In genomic region chr4:155760613-155761355, GRCm38 (mm10) we compare ENCODE assay signal across 8 mouse cellular contexts. TPM values are rescaled to one million over a fixed set of nuclear protein-coding genes. Genes with fewer than 3 reads are reported as not detected.
DNase-seq lines count a peak whose midpoint lies in the region; ATAC-seq and TF ChIP-seq lines count a peak whose summit lies in the region.

Atad3a (minus strand) TSS chr4:155761093.

- 2% methylated on average over 68 of the region's 68 CpGs for WGBS in bone marrow, adult 2 months
- WGBS in embryonic facial prominence, embryonic 15.5 days = under 1% methylated on average over 68 of the region's 68 CpGs
- 2% methylated on average over 66 of the region's 68 CpGs for WGBS in limb, embryonic 14.5 days
- WGBS in midbrain, postnatal 0 days = under 1% methylated on average over 67 of the region's 68 CpGs

- TF ChIP-seq POLR2A in bone marrow, adult 2 months (IDR thresholded peaks at IDR 0.05; ENCODE audit: borderline replicate concordance, control insufficient read depth, low read depth, low read length) = peak; percentile 69; the same call in 1 of the 2 replicates
- peak; percentile 88; the same call in 1 of the 2 replicates for TF ChIP-seq POLR2A in limb, embryonic 14.5 days (IDR thresholded peaks at IDR 0.05; ENCODE audit: borderline replicate concordance, extremely low read depth, insufficient read depth, insufficient read length)

- peak within 1 kb of the TSS; percentile 78 for H3K9ac ChIP-seq in embryonic facial prominence, embryonic 15.5 days
- peak within 1 kb of the TSS; percentile 86 for H3K9ac ChIP-seq in limb, embryonic 14.5 days (ENCODE audit: low read depth, low read length, severe bottlenecking)
- peak within 1 kb of the TSS; percentile 76 for H3K9ac ChIP-seq in midbrain, postnatal 0 days (replicated peaks; ENCODE audit: low read length, poor library complexity, severe bottlenecking)

- TF ChIP-seq CTCF in bone marrow, adult 2 months (IDR thresholded peaks at IDR 0.05; ENCODE audit: control insufficient read depth, insufficient read depth, low read length) = no peak
- TF ChIP-seq CTCF in midbrain, postnatal 0 days (IDR thresholded peaks at IDR 0.05) = no peak

- DNase-seq in 416B (ENCODE audit: low read depth) = peak; percentile 98
- DNase-seq in heart, adult 8-10 months (ENCODE audit: low spot score) = peak; percentile 98
- DNase-seq in kidney, adult 9 months = peak; percentile 98
- DNase-seq in limb, embryonic 14.5 days (ENCODE audit: low spot score) = peak; percentile 97
- DNase-seq in midbrain, postnatal 0 days (ENCODE audit: low spot score) = peak; percentile 98
- DNase-seq in spleen, postnatal 14 days (ENCODE audit: low spot score in 2 of 2) = peak; percentile 94 to 96

- H3K4me1 ChIP-seq in bone marrow, adult 2 months (ENCODE audit: control insufficient read depth, insufficient read depth, low read length) = peaks cover 2% of the 10 kb centered on the region
- peaks cover 27% of the 10 kb centered on the region for H3K4me1 ChIP-seq in embryonic facial prominence, embryonic 15.5 days
- peaks cover 8% of the 10 kb centered on the region for H3K4me1 ChIP-seq in limb, embryonic 14.5 days (ENCODE audit: control insufficient read depth, insufficient read depth, low read length)
- H3K4me1 ChIP-seq in midbrain, postnatal 0 days (ENCODE audit: insufficient read depth, low read length) = peaks cover 10% of the 10 kb centered on the region

- no peaks in the 10 kb centered on the region for H3K9me3 ChIP-seq in embryonic facial prominence, embryonic 15.5 days (replicated peaks)
- H3K9me3 ChIP-seq in limb, embryonic 14.5 days (ENCODE audit: control insufficient read depth, low read length) = no peaks in the 10 kb centered on the region
- no peaks in the 10 kb centered on the region for H3K9me3 ChIP-seq in midbrain, postnatal 0 days (ENCODE audit: low read length)

- peak within 1 kb of the TSS; percentile 74 for H3K4me3 ChIP-seq in bone marrow, adult 2 months (replicated peaks; ENCODE audit: control insufficient read depth, low read depth, low read length)
- peak within 1 kb of the TSS; percentile 90 for H3K4me3 ChIP-seq in embryonic facial prominence, embryonic 15.5 days (replicated peaks)
- peak within 1 kb of the TSS; percentile 74 for H3K4me3 ChIP-seq in limb, embryonic 14.5 days (replicated peaks; ENCODE audit: low read length)
- peak within 1 kb of the TSS; percentile 76 for H3K4me3 ChIP-seq in midbrain, postnatal 0 days (ENCODE audit: low read depth, low read length)

- H3K27ac ChIP-seq in bone marrow, adult 2 months (ENCODE audit: control insufficient read depth, insufficient read depth, low read depth, low read length, poor library complexity) = peak within 1 kb of the TSS; percentile 25
- H3K27ac ChIP-seq in embryonic facial prominence, embryonic 15.5 days (replicated peaks) = peak within 1 kb of the TSS; percentile 44
- H3K27ac ChIP-seq in limb, embryonic 14.5 days (replicated peaks; ENCODE audit: low read depth, low read length) = no peak within 1 kb of the TSS; the same call in 1 of the 2 replicates
- H3K27ac ChIP-seq in midbrain, postnatal 0 days (ENCODE audit: low read depth, low read length) = 0 out of 2 replicates have a peak within 1 kb of the TSS, but pooled peaks have one; percentile 18

- peak within 1 kb of the TSS; percentile 97 for H3K4me2 ChIP-seq in embryonic facial prominence, embryonic 15.5 days (replicated peaks)
- H3K4me2 ChIP-seq in limb, embryonic 14.5 days (replicated peaks; ENCODE audit: low read depth, low read length, severe bottlenecking) = peak within 1 kb of the TSS; percentile 90
- peak within 1 kb of the TSS; percentile 97 for H3K4me2 ChIP-seq in midbrain, postnatal 0 days (ENCODE audit: low read depth, low read length, poor library complexity, severe bottlenecking)

- peak; percentile 92 for ATAC-seq in embryonic facial prominence, embryonic 15.5 days (ENCODE audit: insufficient number of reproducible peaks, low FRiP score, low TSS enrichment, low read depth)
- ATAC-seq in limb, embryonic 14.5 days (ENCODE audit: low FRiP score, low read depth) = peak; percentile 96
- ATAC-seq in midbrain, postnatal 0 days (ENCODE audit: low FRiP score) = peak; percentile 93

- peaks cover 15% of the 10 kb centered on the region for H3K36me3 ChIP-seq in embryonic facial prominence, embryonic 15.5 days
- H3K36me3 ChIP-seq in limb, embryonic 14.5 days (ENCODE audit: control insufficient read depth, insufficient read depth, low read length) = peaks cover 16% of the 10 kb centered on the region
- peaks cover 3% of the 10 kb centered on the region; the same call in 1 of the 2 replicates for H3K36me3 ChIP-seq in midbrain, postnatal 0 days (ENCODE audit: insufficient read depth, low read length)

- H3K27me3 ChIP-seq in embryonic facial prominence, embryonic 15.5 days = no peaks in the 10 kb centered on the region
- no peaks in the 10 kb centered on the region for H3K27me3 ChIP-seq in limb, embryonic 14.5 days (ENCODE audit: control insufficient read depth, insufficient read depth, low read length)
- no peaks in the 10 kb centered on the region for H3K27me3 ChIP-seq in midbrain, postnatal 0 days (ENCODE audit: insufficient read depth, low read length)

RNA-seq across cellular contexts. Expression of gene Atad3a, which starts in this region (rescaled TPM):
- 31.8 and 32.9 TPM in 2 replicates for polyA plus RNA-seq in bone marrow, adult 2 months (2011; ENCODE audit: insufficient read depth, insufficient read length, low replicate concordance, missing spikeins)
- polyA plus RNA-seq in embryonic facial prominence, embryonic 15.5 days (2015; fragmentation: Nextera tagmentation; extraction: Ambion mirVana) = 84.9 and 89.9 TPM in 2 replicates
- total RNA-seq in heart, adult 8-10 months (2022) = 10 to 100 TPM; 34.9 to 45.7 (median 40.8) TPM
- 117 and 135 TPM in 2 replicates for polyA plus RNA-seq in limb, embryonic 14.5 days (2012; rRNA removed)
- 84.8 and 85.2 TPM in 2 replicates for polyA plus RNA-seq in limb, embryonic 14.5 days (2014; fragmentation: Nextera tagmentation; extraction: Ambion mirVana)
- 52.6 and 69.1 TPM in 2 replicates for total RNA-seq in midbrain, postnatal 0 days (2014; rRNA removed)
- polyA plus RNA-seq in midbrain, postnatal 0 days (2015; fragmentation: Nextera tagmentation; extraction: Ambion mirVana) = 65.9 and 69.9 TPM in 2 replicates
